25 mouse cellular contexts compared by ENCODE assay signal in genomic region chr11:78160675-78161074, GRCm38 (mm10). TPM values are rescaled to one million over a fixed set of nuclear protein-coding genes. Genes with fewer than 3 reads are reported as not detected.
DNase-seq lines count a peak whose midpoint lies in the region; ATAC-seq and TF ChIP-seq lines count a peak whose summit lies in the region.
"Had no signal": no experiment of that assay in that cellular context is flagged by ENCODE, and none has a peak within 500 bp of the region (broad histone marks: within the 10 kb centered on the region; RNA-seq: fewer than 3 reads in every experiment).

No protein-coding gene starts in this region.

- no peak overlapping the region for H3K9ac ChIP-seq in embryonic facial prominence, embryonic 13.5 days
- H3K9ac ChIP-seq in kidney, embryonic 15.5 days = no peak overlapping the region
- no peak overlapping the region for H3K9ac ChIP-seq in midbrain, embryonic 15.5 days
- no peak overlapping the region for H3K9ac ChIP-seq in midbrain, postnatal 0 days (replicated peaks; ENCODE audit: low read length, poor library complexity, severe bottlenecking)
- no peak overlapping the region for H3K9ac ChIP-seq in liver, postnatal 0 days (replicated peaks)
- H3K9ac ChIP-seq: hindbrain, embryonic 15.5 days; lung, embryonic 14.5 days had no signal

- WGBS in embryonic facial prominence, embryonic 13.5 days = 86% methylated on average over 3 of the region's 3 CpGs
- WGBS in embryonic facial prominence, embryonic 10.5 days = 89% methylated on average over 3 of the region's 3 CpGs
- WGBS in kidney, embryonic 15.5 days = 88% methylated on average over 3 of the region's 3 CpGs
- 87% methylated on average over 3 of the region's 3 CpGs for WGBS in midbrain, embryonic 15.5 days
- 93% methylated on average over 3 of the region's 3 CpGs for WGBS in midbrain, postnatal 0 days
- WGBS in liver, postnatal 0 days (ENCODE audit: insufficient replicate concordance) = 76% methylated on average over 3 of the region's 3 CpGs

- no peak for TF ChIP-seq EP300 in liver, postnatal 0 days (IDR thresholded peaks at IDR 0.05; ENCODE audit: low read depth)

- H3K27ac ChIP-seq in embryonic facial prominence, embryonic 13.5 days = 0 out of 2 replicates have a peak overlapping the region, but pooled peaks have one; percentile 60
- H3K27ac ChIP-seq in embryonic facial prominence, embryonic 10.5 days (replicated peaks) = no peak overlapping the region
- 0 out of 2 replicates have a peak overlapping the region, but pooled peaks have one; percentile 41 for H3K27ac ChIP-seq in kidney, embryonic 15.5 days
- peak overlapping the region; percentile 23; the same call in 1 of the 2 replicates for H3K27ac ChIP-seq in midbrain, embryonic 15.5 days
- H3K27ac ChIP-seq in midbrain, postnatal 0 days (ENCODE audit: low read depth, low read length) = no peak overlapping the region
- no peak overlapping the region for H3K27ac ChIP-seq in liver, postnatal 0 days (ENCODE audit: low read depth)
- H3K27ac ChIP-seq: forebrain, embryonic 10.5 days; midbrain, embryonic 10.5 days had no signal

- DNase-seq in embryonic facial prominence, embryonic 10.5 days (ENCODE audit: low spot score) = no peak
- DNase-seq in kidney, postnatal 10 days = no peak
- DNase-seq in midbrain, postnatal 0 days (ENCODE audit: low spot score) = no peak
- peak; percentile 15 for DNase-seq in liver, postnatal 0 days
- no peak for DNase-seq in adrenal gland, postnatal 4 days (ENCODE audit: low spot score in 2 of 2)
- DNase-seq: adrenal gland, postnatal 14 days; cerebellum, adult 8-10 months; cerebellum, postnatal 36 days; embryo, embryonic 11 days; gastrocnemius, postnatal 10 days; heart, adult 18-20 months; heart, postnatal 14 days; kidney, adult 11 months; layer of hippocampus, postnatal 36 days; lung, embryonic 14.5 days; right cerebral cortex, postnatal 14 days; thymus, postnatal 14 days had no signal

- no peak overlapping the region for H3K4me2 ChIP-seq in embryonic facial prominence, embryonic 13.5 days
- H3K4me2 ChIP-seq in kidney, embryonic 15.5 days = no peak overlapping the region
- no peak overlapping the region for H3K4me2 ChIP-seq in midbrain, embryonic 15.5 days
- no peak overlapping the region for H3K4me2 ChIP-seq in midbrain, postnatal 0 days (ENCODE audit: low read depth, low read length, poor library complexity, severe bottlenecking)
- H3K4me2 ChIP-seq in liver, postnatal 0 days (ENCODE audit: low read depth, low read length) = no peak overlapping the region
- H3K4me2 ChIP-seq: heart, embryonic 13.5 days; lung, embryonic 14.5 days had no signal

- no peak for TF ChIP-seq CTCF in midbrain, postnatal 0 days (IDR thresholded peaks at IDR 0.05)
- TF ChIP-seq CTCF in liver, postnatal 0 days (IDR thresholded peaks at IDR 0.05; ENCODE audit: low read depth) = no peak

- H3K4me1 ChIP-seq in embryonic facial prominence, embryonic 13.5 days = peaks cover 36% of the 10 kb centered on the region
- peaks cover 52% of the 10 kb centered on the region for H3K4me1 ChIP-seq in embryonic facial prominence, embryonic 10.5 days
- peaks cover 57% of the 10 kb centered on the region for H3K4me1 ChIP-seq in kidney, embryonic 15.5 days
- H3K4me1 ChIP-seq in midbrain, embryonic 15.5 days = peaks cover 33% of the 10 kb centered on the region
- peaks cover 9% of the 10 kb centered on the region for H3K4me1 ChIP-seq in midbrain, postnatal 0 days (ENCODE audit: insufficient read depth, low read length)
- peaks cover 30% of the 10 kb centered on the region for H3K4me1 ChIP-seq in liver, postnatal 0 days (ENCODE audit: insufficient read depth)

- no peaks in the 10 kb centered on the region for H3K27me3 ChIP-seq in embryonic facial prominence, embryonic 13.5 days
- H3K27me3 ChIP-seq in embryonic facial prominence, embryonic 10.5 days (replicated peaks; ENCODE audit: low read depth, poor library complexity, severe bottlenecking) = no peaks in the 10 kb centered on the region
- no peaks in the 10 kb centered on the region for H3K27me3 ChIP-seq in kidney, embryonic 15.5 days
- no peaks in the 10 kb centered on the region for H3K27me3 ChIP-seq in midbrain, embryonic 15.5 days (replicated peaks)
- no peaks in the 10 kb centered on the region for H3K27me3 ChIP-seq in midbrain, postnatal 0 days (ENCODE audit: insufficient read depth, low read length)
- H3K27me3 ChIP-seq in liver, postnatal 0 days (ENCODE audit: insufficient read depth, low read length) = no peaks in the 10 kb centered on the region
- H3K27me3 ChIP-seq: heart, embryonic 13.5 days; hindbrain, embryonic 15.5 days had no signal

- H3K9me3 ChIP-seq in embryonic facial prominence, embryonic 13.5 days = no peaks in the 10 kb centered on the region
- no peaks in the 10 kb centered on the region for H3K9me3 ChIP-seq in embryonic facial prominence, embryonic 10.5 days
- H3K9me3 ChIP-seq in kidney, embryonic 15.5 days (replicated peaks) = no peaks in the 10 kb centered on the region
- no peaks in the 10 kb centered on the region for H3K9me3 ChIP-seq in midbrain, embryonic 15.5 days
- no peaks in the 10 kb centered on the region for H3K9me3 ChIP-seq in midbrain, postnatal 0 days (ENCODE audit: low read length)
- H3K9me3 ChIP-seq in liver, postnatal 0 days (ENCODE audit: low read length) = no peaks in the 10 kb centered on the region
- H3K9me3 ChIP-seq: forebrain, embryonic 10.5 days; heart, embryonic 13.5 days; hindbrain, embryonic 15.5 days; midbrain, embryonic 10.5 days had no signal

- H3K36me3 ChIP-seq in embryonic facial prominence, embryonic 13.5 days = peaks cover 72% of the 10 kb centered on the region
- H3K36me3 ChIP-seq in embryonic facial prominence, embryonic 10.5 days (replicated peaks) = peaks cover 82% of the 10 kb centered on the region
- H3K36me3 ChIP-seq in kidney, embryonic 15.5 days = peaks cover 75% of the 10 kb centered on the region
- H3K36me3 ChIP-seq in midbrain, embryonic 15.5 days (replicated peaks) = peaks cover 29% of the 10 kb centered on the region
- peaks cover 40% of the 10 kb centered on the region for H3K36me3 ChIP-seq in midbrain, postnatal 0 days (ENCODE audit: insufficient read depth, low read length)
- peaks cover 49% of the 10 kb centered on the region for H3K36me3 ChIP-seq in liver, postnatal 0 days (replicated peaks; ENCODE audit: insufficient read depth, low read length)

- H3K4me3 ChIP-seq in embryonic facial prominence, embryonic 13.5 days = no peak overlapping the region
- H3K4me3 ChIP-seq in embryonic facial prominence, embryonic 10.5 days = no peak overlapping the region
- H3K4me3 ChIP-seq in kidney, embryonic 15.5 days (replicated peaks) = no peak overlapping the region
- no peak overlapping the region for H3K4me3 ChIP-seq in midbrain, embryonic 15.5 days
- no peak overlapping the region for H3K4me3 ChIP-seq in midbrain, postnatal 0 days (ENCODE audit: low read depth, low read length)
- no peak overlapping the region for H3K4me3 ChIP-seq in liver, postnatal 0 days (ENCODE audit: low read depth, low read length)
- H3K4me3 ChIP-seq: heart, embryonic 13.5 days; hindbrain, embryonic 15.5 days had no signal

- no peak for ATAC-seq in embryonic facial prominence, embryonic 13.5 days (ENCODE audit: insufficient number of reproducible peaks, insufficient read depth, low FRiP score, low TSS enrichment, low read depth)
- no peak for ATAC-seq in kidney, embryonic 15.5 days (replicated peaks; ENCODE audit: low FRiP score)
- no peak for ATAC-seq in midbrain, embryonic 15.5 days (replicated peaks)
- no peak for ATAC-seq in midbrain, postnatal 0 days (ENCODE audit: low FRiP score)
- ATAC-seq in liver, postnatal 0 days = no peak
- ATAC-seq: forebrain, embryonic 16.5 days had no signal

RNA-seq across cellular contexts. Expression of gene Traf4, which starts 4.7 kb away (rescaled TPM):
- polyA plus RNA-seq in embryonic facial prominence, embryonic 13.5 days (2015; fragmentation: Nextera tagmentation; extraction: Ambion mirVana) = 91.5 and 103 TPM in 2 replicates
- polyA plus RNA-seq in embryonic facial prominence, embryonic 10.5 days (2016; fragmentation: Nextera tagmentation; extraction: Ambion mirVana) = 151 and 157 TPM in 2 replicates
- polyA plus RNA-seq in kidney, embryonic 15.5 days (2015; fragmentation: Nextera tagmentation; extraction: Ambion mirVana) = 94.2 and 99.5 TPM in 2 replicates
- 101 and 107 TPM in 2 replicates for polyA plus RNA-seq in midbrain, embryonic 15.5 days (2015; fragmentation: Nextera tagmentation; extraction: Ambion mirVana)
- total RNA-seq in midbrain, postnatal 0 days (2014; rRNA removed) = 80.5 and 89.5 TPM in 2 replicates
- polyA plus RNA-seq in midbrain, postnatal 0 days (2015; fragmentation: Nextera tagmentation; extraction: Ambion mirVana) = 68.4 and 71.1 TPM in 2 replicates
- 15.3 and 18.9 TPM in 2 replicates for polyA plus RNA-seq in liver, postnatal 0 days (2015; fragmentation: Nextera tagmentation; extraction: Ambion mirVana)
- 10 to 100 TPM; 42.7 to 46.5 TPM for total RNA-seq in adrenal gland, postnatal 4 days (2021)

RNA-seq across cellular contexts. Expression of gene Nek8, which starts 15.8 kb away (rescaled TPM):
- polyA plus RNA-seq in embryonic facial prominence, embryonic 13.5 days (2015; fragmentation: Nextera tagmentation; extraction: Ambion mirVana) = 17.4 and 18.1 TPM in 2 replicates
- polyA plus RNA-seq in embryonic facial prominence, embryonic 10.5 days (2016; fragmentation: Nextera tagmentation; extraction: Ambion mirVana) = 13.5 and 15.3 TPM in 2 replicates
- 21.1 and 25.0 TPM in 2 replicates for polyA plus RNA-seq in kidney, embryonic 15.5 days (2015; fragmentation: Nextera tagmentation; extraction: Ambion mirVana)
- 6.5 and 7.3 TPM in 2 replicates for polyA plus RNA-seq in midbrain, embryonic 15.5 days (2015; fragmentation: Nextera tagmentation; extraction: Ambion mirVana)
- 7.1 and 7.6 TPM in 2 replicates for total RNA-seq in midbrain, postnatal 0 days (2014; rRNA removed)
- 4.5 and 5.7 TPM in 2 replicates for polyA plus RNA-seq in midbrain, postnatal 0 days (2015; fragmentation: Nextera tagmentation; extraction: Ambion mirVana)
- polyA plus RNA-seq in liver, postnatal 0 days (2015; fragmentation: Nextera tagmentation; extraction: Ambion mirVana) = 4.9 and 5.4 TPM in 2 replicates
- total RNA-seq in adrenal gland, postnatal 4 days (2021) = 10 to 100 TPM; 16.3 to 16.5 TPM

RNA-seq across cellular contexts. Expression of gene Tlcd1, which starts 15.8 kb away (rescaled TPM):
- polyA plus RNA-seq in embryonic facial prominence, embryonic 13.5 days (2015; fragmentation: Nextera tagmentation; extraction: Ambion mirVana) = 15.4 and 17.2 TPM in 2 replicates
- 8.8 and 9.2 TPM in 2 replicates for polyA plus RNA-seq in embryonic facial prominence, embryonic 10.5 days (2016; fragmentation: Nextera tagmentation; extraction: Ambion mirVana)
- 28.7 and 31.8 TPM in 2 replicates for polyA plus RNA-seq in kidney, embryonic 15.5 days (2015; fragmentation: Nextera tagmentation; extraction: Ambion mirVana)
- polyA plus RNA-seq in midbrain, embryonic 15.5 days (2015; fragmentation: Nextera tagmentation; extraction: Ambion mirVana) = 7.4 and 7.6 TPM in 2 replicates
- 12.6 and 24.0 TPM in 2 replicates for total RNA-seq in midbrain, postnatal 0 days (2014; rRNA removed)
- 18.1 and 25.4 TPM in 2 replicates for polyA plus RNA-seq in midbrain, postnatal 0 days (2015; fragmentation: Nextera tagmentation; extraction: Ambion mirVana)
- polyA plus RNA-seq in liver, postnatal 0 days (2015; fragmentation: Nextera tagmentation; extraction: Ambion mirVana) = 38.2 and 40.3 TPM in 2 replicates
- total RNA-seq in adrenal gland, postnatal 4 days (2021) = 10 to 100 TPM; 45.2 to 46.9 TPM

RNA-seq across cellular contexts. Expression of gene Rpl23a, which starts 22.7 kb away (rescaled TPM):
- polyA plus RNA-seq in embryonic facial prominence, embryonic 13.5 days (2015; fragmentation: Nextera tagmentation; extraction: Ambion mirVana) = 1,597 and 1,678 TPM in 2 replicates
- 1,123 and 1,138 TPM in 2 replicates for polyA plus RNA-seq in embryonic facial prominence, embryonic 10.5 days (2016; fragmentation: Nextera tagmentation; extraction: Ambion mirVana)
- 1,327 and 1,492 TPM in 2 replicates for polyA plus RNA-seq in kidney, embryonic 15.5 days (2015; fragmentation: Nextera tagmentation; extraction: Ambion mirVana)
- 695 and 703 TPM in 2 replicates for polyA plus RNA-seq in midbrain, embryonic 15.5 days (2015; fragmentation: Nextera tagmentation; extraction: Ambion mirVana)
- total RNA-seq in midbrain, postnatal 0 days (2014; rRNA removed) = 753 and 863 TPM in 2 replicates
- polyA plus RNA-seq in midbrain, postnatal 0 days (2015; fragmentation: Nextera tagmentation; extraction: Ambion mirVana) = 853 and 860 TPM in 2 replicates
- 732 and 758 TPM in 2 replicates for polyA plus RNA-seq in liver, postnatal 0 days (2015; fragmentation: Nextera tagmentation; extraction: Ambion mirVana)
- 1,000 to 10,000 TPM; 2,039 to 2,132 TPM for total RNA-seq in adrenal gland, postnatal 4 days (2021)

RNA-seq across cellular contexts. Expression of gene Rab34, which starts 27.6 kb away (rescaled TPM):
- polyA plus RNA-seq in embryonic facial prominence, embryonic 13.5 days (2015; fragmentation: Nextera tagmentation; extraction: Ambion mirVana) = 172 and 188 TPM in 2 replicates
- 107 and 123 TPM in 2 replicates for polyA plus RNA-seq in embryonic facial prominence, embryonic 10.5 days (2016; fragmentation: Nextera tagmentation; extraction: Ambion mirVana)
- polyA plus RNA-seq in kidney, embryonic 15.5 days (2015; fragmentation: Nextera tagmentation; extraction: Ambion mirVana) = 113 and 132 TPM in 2 replicates
- polyA plus RNA-seq in midbrain, embryonic 15.5 days (2015; fragmentation: Nextera tagmentation; extraction: Ambion mirVana) = 56.3 and 61.5 TPM in 2 replicates
- total RNA-seq in midbrain, postnatal 0 days (2014; rRNA removed) = 71.3 and 78.4 TPM in 2 replicates
- 65.0 and 65.5 TPM in 2 replicates for polyA plus RNA-seq in midbrain, postnatal 0 days (2015; fragmentation: Nextera tagmentation; extraction: Ambion mirVana)
- polyA plus RNA-seq in liver, postnatal 0 days (2015; fragmentation: Nextera tagmentation; extraction: Ambion mirVana) = 26.6 and 28.9 TPM in 2 replicates
- 100 to 1,000 TPM; 120 to 124 TPM for total RNA-seq in adrenal gland, postnatal 4 days (2021)

Comparison
In these comparisons a context has a peak if more than half of its experiments do, and no peak if none do; other contexts are left out.
1. H3K27ac ChIP-seq: peak in embryonic facial prominence, embryonic 13.5 days (single experiment), kidney, embryonic 15.5 days (single experiment) and midbrain, embryonic 15.5 days (single experiment); none in embryonic facial prominence, embryonic 10.5 days (single experiment), midbrain, postnatal 0 days (single experiment) and liver, postnatal 0 days (single experiment).